Mouse (Mus musculus) kidney, embryonic 15.5 days (tissue): ENCODE data around the gene Zfp180. TPM values are rescaled to one million over a fixed set of nuclear protein-coding genes. Genes with fewer than 3 reads are reported as not detected.
A peak's percentile ranks its signal among the peaks of the same experiment; 100 is the strongest.
"Not testable (repeated sequence)": the region's sequence is repeated elsewhere in the genome, so short reads cannot be mapped to it uniquely, and the experiment has no call there.

Experiments used
- ATAC-seq: fragments of 200-750 bp; cut with Nextera tagmentation; replicated peaks from 2 replicates; pipeline ENCODE4 v1.8.0; 2017; ENCODE audit warnings: moderate TSS enrichment; ENCODE audit not compliant: low FRiP score
- H3K27ac ChIP-seq: fragments of 300-500 bp; sonication (generic); 2 replicates; pipeline ENCODE4 v1.5.1; 2015; ENCODE audit warnings: mild to moderate bottlenecking, inconsistent platforms
- H3K27me3 ChIP-seq: fragments of 300-500 bp; sonication (generic); 2 replicates; pipeline ENCODE4 v1.6.1; 2015; ENCODE audit warnings: inconsistent platforms
- H3K36me3 ChIP-seq: fragments of 300-500 bp; sonication (generic); 2 replicates; pipeline ENCODE4 v1.6.1; 2015; ENCODE audit warnings: inconsistent platforms
- H3K4me1 ChIP-seq: fragments of 300-500 bp; sonication (generic); 2 replicates; pipeline ENCODE4 v1.6.1; 2015; ENCODE audit warnings: inconsistent platforms
- H3K4me2 ChIP-seq: fragments of 300-500 bp; sonication (generic); 2 replicates; pipeline ENCODE4 v1.6.1; 2015; ENCODE audit warnings: moderate library complexity, mild to moderate bottlenecking, inconsistent platforms
- H3K4me3 ChIP-seq: fragments of 300-500 bp; sonication (generic); replicated peaks from 2 replicates; pipeline ENCODE4 v1.5.1; 2015; ENCODE audit warnings: mild to moderate bottlenecking, inconsistent platforms
- H3K9ac ChIP-seq: fragments of 300-500 bp; sonication (generic); 2 replicates; pipeline ENCODE4 v1.6.1; 2015; ENCODE audit warnings: mild to moderate bottlenecking, inconsistent platforms
- H3K9me3 ChIP-seq: fragments of 300-500 bp; sonication (generic); replicated peaks from 2 replicates; pipeline ENCODE4 v1.6.1; 2016; ENCODE audit warnings: inconsistent platforms
- WGBS: fragments of 180-500 bp; shearing (Covaris S2); methylation state at CpG from one replicate; pipeline ENCODE4 v1.1.7; 2015; ENCODE audit warnings: mixed read lengths; 5-methylcytosine and 5-hydroxymethylcytosine counted together
- polyA plus RNA-seq: library from polyadenylated mRNA; unstranded; fragments of >200 nt; fragmentation: Nextera tagmentation; extraction: Ambion mirVana; gene quantifications from 2 replicates; pipeline ENCODE4 v1.2.1, GENCODE M21; 2015

The Zfp180 gene
- 21.1 and 23.3 TPM in 2 replicates for polyA plus RNA-seq

GRCm38 (mm10) chr7:24081634-24082431, at the start of gene Zfp180:
Gene Zfp180 (plus strand): TSS chr7:24081924.
- H3K4me3 ChIP-seq = peak within 1 kb of the TSS; percentile 80
- peak; percentile 98 for ATAC-seq
- H3K27me3 ChIP-seq = no peaks in the 10 kb centered on the region
- H3K4me2 ChIP-seq = peak within 1 kb of the TSS; percentile 85
- H3K9me3 ChIP-seq = no peaks in the 10 kb centered on the region
- H3K27ac ChIP-seq = peak within 1 kb of the TSS; percentile 93
- peak within 1 kb of the TSS; percentile 77 for H3K9ac ChIP-seq
- H3K4me1 ChIP-seq = peaks cover 14% of the 10 kb centered on the region
- H3K36me3 ChIP-seq = peaks cover 19% of the 10 kb centered on the region
- 20% methylated on average over 44 of the region's 44 CpGs for WGBS

GRCm38 (mm10) chr7:24052660-24053304, 28.9 kb upstream of the Zfp180 start, which contains the start of gene Vmn1r183:
Gene Vmn1r183 (plus strand): TSS chr7:24053254.
- Histone ChIP-seq H3K4me2 (no peak within 1 kb of the TSS), H3K4me3 (no peak within 1 kb of the TSS), H3K4me1 (no peaks in the 10 kb centered on the region), H3K9ac (no peak within 1 kb of the TSS), H3K27ac (no peak within 1 kb of the TSS), H3K27me3 (no peaks in the 10 kb centered on the region), H3K36me3 (no peaks in the 10 kb centered on the region), H3K9me3 (no peaks in the 10 kb centered on the region)
- 78% methylated on average over 4 of the region's 4 CpGs for WGBS
- no peak for ATAC-seq

- H3K4me2 ChIP-seq, H3K27me3 ChIP-seq, H3K4me1 ChIP-seq, ATAC-seq, H3K9me3 ChIP-seq, H3K4me3 ChIP-seq, H3K36me3 ChIP-seq, H3K27ac ChIP-seq, H3K9ac ChIP-seq: not testable (repeated sequence)
- 54% methylated on average over 1 of the region's 1 CpGs for WGBS
Measured at GRCm38 (mm10) chr7:24074424-24074823, 7.3 kb upstream of the Zfp180 start.

GRCm38 (mm10) chr7:24082457-24083235, 922 bp downstream of the Zfp180 start:
- H3K4me1 ChIP-seq = peaks cover 14% of the 10 kb centered on the region
- peak; percentile 35 for ATAC-seq
- 0 out of 2 replicates have a peak, but pooled peaks cover 4% of the 10 kb centered on the region for H3K9me3 ChIP-seq
- 44% methylated on average over 15 of the region's 15 CpGs for WGBS
- peak overlapping the region; percentile 77 for H3K9ac ChIP-seq
- H3K27ac ChIP-seq = peak overlapping the region; percentile 93
- H3K4me2 ChIP-seq = peak overlapping the region; percentile 85
- H3K4me3 ChIP-seq = peak overlapping the region; percentile 80
- H3K36me3 ChIP-seq = peaks cover 27% of the 10 kb centered on the region
- no peaks in the 10 kb centered on the region for H3K27me3 ChIP-seq

GRCm38 (mm10) chr7:24086871-24087270, 5.1 kb downstream of the Zfp180 start:
- no peak for ATAC-seq

GRCm38 (mm10) chr7:24087485-24088125, 5.9 kb downstream of the Zfp180 start:
- no peak overlapping the region for H3K4me3 ChIP-seq
- no peak overlapping the region for H3K27ac ChIP-seq
- H3K9me3 ChIP-seq = 0 out of 2 replicates have a peak, but pooled peaks cover 10% of the 10 kb centered on the region
- 95% methylated on average over 12 of the region's 12 CpGs for WGBS
- ATAC-seq = no peak
- H3K36me3 ChIP-seq = peaks cover 48% of the 10 kb centered on the region
- H3K27me3 ChIP-seq = no peaks in the 10 kb centered on the region
- H3K4me2 ChIP-seq = no peak overlapping the region
- H3K9ac ChIP-seq = no peak overlapping the region
- peaks cover 11% of the 10 kb centered on the region for H3K4me1 ChIP-seq

More at GRCm38 (mm10) chr7:24086871-24087270, 5.1 kb downstream of the Zfp180 start:
- no peak overlapping the region for H3K9ac ChIP-seq
- no peak overlapping the region for H3K4me2 ChIP-seq
- H3K36me3 ChIP-seq = peaks cover 45% of the 10 kb centered on the region
- no peak overlapping the region for H3K4me3 ChIP-seq
- H3K27ac ChIP-seq = no peak overlapping the region
- 0 out of 2 replicates have a peak, but pooled peaks cover 8% of the 10 kb centered on the region for H3K9me3 ChIP-seq
- H3K27me3 ChIP-seq = no peaks in the 10 kb centered on the region
- 94% methylated on average over 4 of the region's 4 CpGs for WGBS
- peaks cover 14% of the 10 kb centered on the region for H3K4me1 ChIP-seq

- H3K4me3 ChIP-seq = no peak overlapping the region
- H3K27ac ChIP-seq = no peak overlapping the region
- H3K27me3 ChIP-seq = no peaks in the 10 kb centered on the region
- H3K9ac ChIP-seq = no peak overlapping the region
- WGBS = 96% methylated on average over 9 of the region's 9 CpGs
- 0 out of 2 replicates have a peak, but pooled peaks have one; percentile 38 for ATAC-seq
- no peaks in the 10 kb centered on the region for H3K4me1 ChIP-seq
- H3K9me3 ChIP-seq = peaks cover 80% of the 10 kb centered on the region
- peaks cover 100% of the 10 kb centered on the region for H3K36me3 ChIP-seq
- H3K4me2 ChIP-seq = no peak overlapping the region
Measured at GRCm38 (mm10) chr7:24104403-24104802, 22.7 kb downstream of the Zfp180 start.

GRCm38 (mm10) chr7:24105144-24105703, 23.5 kb downstream of the Zfp180 start:
- 0 out of 2 replicates have a peak, but pooled peaks have one; percentile 5 for ATAC-seq
- Histone ChIP-seq H3K36me3 (peaks cover 95% of the 10 kb centered on the region), H3K9ac (no peak overlapping the region), H3K9me3 (peaks cover 80% of the 10 kb centered on the region), H3K27me3 (no peaks in the 10 kb centered on the region), H3K4me1 (no peaks in the 10 kb centered on the region), H3K27ac (no peak overlapping the region), H3K4me3 (no peak overlapping the region), H3K4me2 (no peak overlapping the region)
- 95% methylated on average over 18 of the region's 18 CpGs for WGBS

- Histone ChIP-seq H3K4me2 (no peak overlapping the region), H3K36me3 (peaks cover 39% of the 10 kb centered on the region), H3K27ac (no peak overlapping the region), H3K4me1 (peaks cover 4% of the 10 kb centered on the region), H3K4me3 (no peak overlapping the region), H3K27me3 (no peaks in the 10 kb centered on the region), H3K9me3 (peaks cover 30% of the 10 kb centered on the region), H3K9ac (no peak overlapping the region)
- WGBS = 94% methylated on average over 7 of the region's 7 CpGs
- ATAC-seq = no peak
Measured at GRCm38 (mm10) chr7:24110839-24111238, 29.1 kb downstream of the Zfp180 start.

GRCm38 (mm10) chr7:24111772-24112155, 30.0 kb downstream of the Zfp180 start:
- WGBS = 2% methylated on average over 9 of the region's 9 CpGs
- peak overlapping the region; percentile 35; the same call in 1 of the 2 replicates for H3K9ac ChIP-seq
- peak overlapping the region; percentile 79 for H3K4me2 ChIP-seq
- peaks cover 21% of the 10 kb centered on the region for H3K9me3 ChIP-seq
- peak overlapping the region; percentile 89 for H3K27ac ChIP-seq
- H3K27me3 ChIP-seq = no peaks in the 10 kb centered on the region
- H3K36me3 ChIP-seq = peaks cover 30% of the 10 kb centered on the region
- peak overlapping the region; percentile 74 for H3K4me3 ChIP-seq
- ATAC-seq = no peak
- peaks cover 4% of the 10 kb centered on the region for H3K4me1 ChIP-seq
